Mouse (Mus musculus): ENCODE measurements around the gene Serpinb12. TPM values are rescaled to one million over a fixed set of nuclear protein-coding genes. Genes with fewer than 3 reads are reported as not detected.
"Not testable (repeated sequence)": the region's sequence is repeated elsewhere in the genome, so short reads cannot be mapped to it uniquely, and the experiment has no call there.

The Serpinb12 gene
- 0.12 and 0.47 TPM in 2 replicates for polyA plus RNA-seq (2015; fragmentation: Nextera tagmentation; extraction: Ambion mirVana)

DNA sequence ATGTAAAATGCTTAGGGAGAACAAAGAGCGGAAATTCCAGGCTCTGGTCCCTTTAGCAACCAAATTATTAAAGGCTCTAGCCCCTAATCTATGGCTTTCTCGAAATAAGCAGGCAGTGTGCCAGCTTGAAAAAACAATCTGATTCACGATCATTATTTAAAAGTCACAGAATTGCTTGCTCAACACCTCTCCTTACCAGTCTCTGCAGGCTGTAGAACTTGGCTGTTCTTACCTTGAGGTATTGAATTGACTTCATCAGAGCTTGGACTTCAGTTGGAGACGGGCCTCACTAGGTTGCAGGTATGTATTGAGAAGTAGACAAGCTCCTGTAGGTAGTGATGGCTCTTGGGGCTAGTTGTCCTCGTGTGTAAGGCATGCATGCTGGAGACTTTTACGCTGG is at the start of gene Serpinb12:
TSS of gene Serpinb12 (plus strand) at position 185 of the 400 bp plus-strand sequence.
- ATAC-seq (ENCODE audit: low FRiP score), result no peak
- Histone ChIP-seq H3K27me3 (replicated peaks) (no peaks in the 10 kb centered on the region), H3K27ac (replicated peaks) (no peak within 1 kb of the TSS), H3K9ac (replicated peaks) (no peak within 1 kb of the TSS), H3K4me2 (no peak within 1 kb of the TSS), H3K9me3 (replicated peaks) (no peaks in the 10 kb centered on the region), H3K4me3 (replicated peaks) (no peak within 1 kb of the TSS), H3K4me1 (no peaks in the 10 kb centered on the region), H3K36me3 (no peaks in the 10 kb centered on the region)
- WGBS, result 90% methylated on average over 6 of the region's 6 CpGs

GRCm38 (mm10) chr1:106895142-106895541 is 39.1 kb upstream of the Serpinb12 start:
- H3K4me3 ChIP-seq (replicated peaks); H3K27me3 ChIP-seq (replicated peaks); H3K27ac ChIP-seq (replicated peaks); ATAC-seq (ENCODE audit: low FRiP score); H3K9ac ChIP-seq (replicated peaks); H3K4me1 ChIP-seq; H3K9me3 ChIP-seq (replicated peaks); H3K4me2 ChIP-seq; H3K36me3 ChIP-seq: not testable (repeated sequence)

DNA sequence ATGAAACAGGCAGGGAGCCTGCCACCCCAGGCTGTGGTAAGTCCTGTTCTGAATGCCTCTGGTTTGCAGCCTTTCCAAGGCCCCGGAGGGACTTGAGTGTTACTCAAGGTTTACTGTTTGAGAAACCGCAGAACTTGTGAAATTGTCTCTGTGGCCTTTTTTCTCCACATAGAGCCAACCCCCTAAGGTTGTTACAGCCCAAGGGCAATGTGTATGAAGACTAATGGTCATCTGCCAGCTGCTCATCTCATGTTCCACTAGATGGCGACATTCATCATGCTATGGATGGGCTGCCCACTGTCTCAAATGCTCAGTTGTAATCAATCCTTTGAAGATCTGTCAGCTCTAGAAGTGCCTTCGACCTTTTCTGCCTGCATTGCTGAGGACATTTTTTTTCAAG is 32.8 kb upstream of the Serpinb12 start:
- Histone ChIP-seq H3K27ac (replicated peaks) (no peak overlapping the region), H3K4me1 (no peaks in the 10 kb centered on the region), H3K4me3 (replicated peaks) (no peak overlapping the region), H3K9ac (replicated peaks) (no peak overlapping the region), H3K36me3 (no peaks in the 10 kb centered on the region), H3K9me3 (replicated peaks) (no peaks in the 10 kb centered on the region), H3K27me3 (replicated peaks) (no peaks in the 10 kb centered on the region), H3K4me2 (no peak overlapping the region)
- 36% methylated on average over 4 of the region's 4 CpGs for WGBS
- ATAC-seq (ENCODE audit: low FRiP score), result no peak

DNA sequence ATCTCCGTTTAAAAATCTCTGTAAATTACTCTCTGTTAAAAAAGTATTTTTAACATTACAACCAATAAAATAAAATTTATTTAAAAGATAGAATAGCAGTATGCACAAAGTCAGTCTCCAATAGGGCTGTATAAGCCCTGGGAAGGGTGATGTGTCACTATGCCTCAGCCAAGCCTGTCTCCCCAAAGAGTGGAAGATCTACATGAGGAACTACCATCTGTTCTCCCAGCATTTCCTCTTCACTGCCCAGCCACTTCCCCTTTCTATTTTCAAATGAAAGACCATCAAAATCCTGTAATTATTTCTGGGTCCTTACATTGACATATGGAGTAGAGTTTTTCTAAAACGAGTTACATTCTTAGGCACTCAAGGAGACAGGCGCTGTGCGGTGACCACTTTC is 2.3 kb upstream of the Serpinb12 start:
- no peak overlapping the region for H3K4me3 ChIP-seq (replicated peaks)
- ATAC-seq (ENCODE audit: low FRiP score), result no peak
- H3K27ac ChIP-seq (replicated peaks), result no peak overlapping the region
- H3K9me3 ChIP-seq (replicated peaks), result no peaks in the 10 kb centered on the region
- 83% methylated on average over 4 of the region's 4 CpGs for WGBS
- H3K4me2 ChIP-seq, result no peak overlapping the region
- no peaks in the 10 kb centered on the region for H3K27me3 ChIP-seq (replicated peaks)
- H3K9ac ChIP-seq (replicated peaks), result no peak overlapping the region
- H3K4me1 ChIP-seq, result no peaks in the 10 kb centered on the region
- no peaks in the 10 kb centered on the region for H3K36me3 ChIP-seq

DNA sequence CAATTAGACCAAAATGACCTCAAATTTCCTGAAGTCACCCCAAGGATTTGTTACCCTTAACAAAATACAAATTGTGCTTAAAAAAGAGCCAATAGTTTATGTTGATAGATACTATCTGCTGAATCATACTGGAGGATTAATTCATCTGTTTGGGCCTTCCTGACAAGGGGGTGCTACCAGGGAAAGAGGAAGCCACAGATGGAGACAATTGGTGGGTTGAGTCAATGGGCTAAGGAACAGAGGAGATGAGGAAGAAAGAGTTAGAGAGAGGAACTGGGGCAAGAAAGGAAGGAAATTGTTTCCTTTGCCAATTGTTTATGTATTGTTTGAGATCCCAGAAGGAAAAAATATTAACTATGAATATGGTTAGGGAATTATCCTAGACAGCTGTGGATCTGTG is 591 bp upstream of the Serpinb12 start:
- H3K9me3 ChIP-seq (replicated peaks), result no peaks in the 10 kb centered on the region
- no peaks in the 10 kb centered on the region for H3K4me1 ChIP-seq
- H3K4me3 ChIP-seq (replicated peaks), result no peak overlapping the region
- H3K4me2 ChIP-seq, result no peak overlapping the region
- H3K36me3 ChIP-seq, result no peaks in the 10 kb centered on the region
- H3K27me3 ChIP-seq (replicated peaks), result no peaks in the 10 kb centered on the region
- H3K9ac ChIP-seq (replicated peaks), result no peak overlapping the region
- ATAC-seq (ENCODE audit: low FRiP score), result no peak
- no peak overlapping the region for H3K27ac ChIP-seq (replicated peaks)

DNA sequence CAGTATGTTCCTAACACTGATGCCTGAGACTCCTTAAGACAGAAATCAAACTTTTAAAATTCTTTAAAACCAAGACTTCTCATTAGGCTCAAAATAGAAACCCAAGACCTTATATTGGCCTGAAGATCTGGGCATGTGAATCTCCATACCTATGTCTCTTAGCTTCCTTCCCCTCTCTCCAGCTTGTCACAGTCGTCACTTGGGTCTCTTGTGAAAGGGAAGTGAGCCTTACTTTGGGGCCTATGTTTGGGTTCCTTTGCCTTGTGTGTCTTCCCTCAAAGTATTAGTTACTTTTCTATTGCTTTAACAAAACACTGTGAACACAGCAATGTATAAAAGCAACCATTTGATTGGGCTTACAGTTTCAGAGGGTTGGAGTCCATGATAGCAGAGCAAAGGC is 13.0 kb downstream of the Serpinb12 start:
- H3K4me1 ChIP-seq, result no peaks in the 10 kb centered on the region
- H3K36me3 ChIP-seq, result no peaks in the 10 kb centered on the region
- H3K9ac ChIP-seq (replicated peaks), result no peak overlapping the region
- H3K27me3 ChIP-seq (replicated peaks), result no peaks in the 10 kb centered on the region
- H3K27ac ChIP-seq (replicated peaks), result no peak overlapping the region
- no peak for ATAC-seq (ENCODE audit: low FRiP score)
- no peak overlapping the region for H3K4me3 ChIP-seq (replicated peaks)
- no peaks in the 10 kb centered on the region for H3K9me3 ChIP-seq (replicated peaks)
- H3K4me2 ChIP-seq, result no peak overlapping the region
- 83% methylated on average over 1 of the region's 1 CpGs for WGBS

DNA sequence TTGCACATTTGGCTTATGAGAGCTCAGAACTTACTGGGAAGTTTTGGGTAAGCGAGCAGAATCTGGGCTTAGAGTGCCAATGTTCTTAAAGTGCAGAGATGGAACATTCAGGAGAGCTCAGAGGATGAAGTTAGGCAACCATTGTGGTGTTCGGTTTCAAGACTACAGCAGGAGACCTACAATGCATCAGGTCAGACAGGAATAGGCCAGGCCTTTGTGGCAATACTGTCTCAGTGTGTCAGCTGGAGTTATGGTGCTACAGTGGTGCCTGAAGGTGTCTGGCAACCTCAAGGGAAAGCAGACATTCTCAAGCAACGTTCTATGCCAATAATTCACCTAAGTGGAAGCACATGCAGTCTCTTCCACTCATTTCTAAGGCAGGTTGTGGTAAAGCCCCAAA is 25.7 kb downstream of the Serpinb12 start:
- Histone ChIP-seq H3K4me1 (no peaks in the 10 kb centered on the region), H3K27me3 (replicated peaks) (no peaks in the 10 kb centered on the region), H3K9ac (replicated peaks) (no peak overlapping the region), H3K36me3 (no peaks in the 10 kb centered on the region), H3K4me3 (replicated peaks) (no peak overlapping the region), H3K4me2 (no peak overlapping the region), H3K9me3 (replicated peaks) (no peaks in the 10 kb centered on the region), H3K27ac (replicated peaks) (no peak overlapping the region)
- WGBS, result 87% methylated on average over 3 of the region's 3 CpGs
- ATAC-seq (ENCODE audit: low FRiP score), result no peak

GRCm38 (mm10) chr1:106961023-106961422 is 26.8 kb downstream of the Serpinb12 start:
- no peaks in the 10 kb centered on the region for H3K36me3 ChIP-seq
- no peak overlapping the region for H3K4me2 ChIP-seq
- no peak for ATAC-seq (ENCODE audit: low FRiP score)
- no peaks in the 10 kb centered on the region for H3K4me1 ChIP-seq
- no peak overlapping the region for H3K4me3 ChIP-seq (replicated peaks)
- H3K9me3 ChIP-seq (replicated peaks), result no peaks in the 10 kb centered on the region
- H3K27ac ChIP-seq (replicated peaks), result no peak overlapping the region
- H3K9ac ChIP-seq (replicated peaks), result no peak overlapping the region
- H3K27me3 ChIP-seq (replicated peaks), result no peaks in the 10 kb centered on the region
- 47% methylated on average over 3 of the region's 3 CpGs for WGBS

- Histone ChIP-seq H3K4me3 (replicated peaks) (no peak within 1 kb of the TSS), H3K9me3 (replicated peaks) (no peaks in the 10 kb centered on the region), H3K36me3 (no peaks in the 10 kb centered on the region), H3K9ac (replicated peaks) (no peak within 1 kb of the TSS), H3K27ac (replicated peaks) (no peak within 1 kb of the TSS), H3K4me1 (no peaks in the 10 kb centered on the region), H3K4me2 (no peak within 1 kb of the TSS), H3K27me3 (replicated peaks) (no peaks in the 10 kb centered on the region)
- no peak for ATAC-seq (ENCODE audit: low FRiP score)
Observed at GRCm38 (mm10) chr1:106980684-106981083, 46.4 kb downstream of the Serpinb12 start, which contains the start of gene Serpinb13. TSS of gene Serpinb13 (plus strand) at chr1:106980984.

- Histone ChIP-seq H3K9me3 (replicated peaks) (no peaks in the 10 kb centered on the region), H3K9ac (replicated peaks) (no peak overlapping the region), H3K4me3 (replicated peaks) (no peak overlapping the region), H3K27me3 (replicated peaks) (no peaks in the 10 kb centered on the region), H3K4me2 (no peak overlapping the region), H3K27ac (replicated peaks) (no peak overlapping the region), H3K4me1 (no peaks in the 10 kb centered on the region), H3K36me3 (no peaks in the 10 kb centered on the region)
- no peak for ATAC-seq (ENCODE audit: low FRiP score)
- WGBS, result 100% methylated on average over 1 of the region's 1 CpGs
Observed at GRCm38 (mm10) chr1:106983092-106983491, 48.8 kb downstream of the Serpinb12 start.

DNA sequence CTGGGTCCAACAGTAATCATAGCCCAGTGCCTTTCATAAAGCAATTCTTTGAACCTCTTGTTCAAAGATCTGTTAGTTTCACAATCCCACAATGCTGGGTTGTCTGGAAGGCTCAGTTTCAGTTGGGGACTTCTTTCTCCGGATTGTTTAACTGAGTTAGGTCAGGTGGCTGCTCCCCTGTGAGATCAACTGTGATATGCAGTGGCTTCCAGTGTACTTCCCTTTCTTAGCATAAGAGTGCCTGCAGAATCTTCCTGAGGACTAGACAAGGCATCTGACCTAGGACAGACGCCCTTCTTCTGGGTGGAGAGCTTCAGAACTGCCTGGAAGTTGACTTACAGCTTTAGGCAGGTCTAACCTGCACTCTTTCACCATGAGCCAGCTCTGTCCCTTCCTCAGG is 49.6 kb downstream of the Serpinb12 start:
- Histone ChIP-seq H3K36me3 (no peaks in the 10 kb centered on the region), H3K4me3 (replicated peaks) (no peak overlapping the region), H3K4me1 (no peaks in the 10 kb centered on the region), H3K4me2 (no peak overlapping the region), H3K9me3 (replicated peaks) (no peaks in the 10 kb centered on the region), H3K27me3 (replicated peaks) (no peaks in the 10 kb centered on the region), H3K27ac (replicated peaks) (no peak overlapping the region), H3K9ac (replicated peaks) (no peak overlapping the region)
- 88% methylated on average over 2 of the region's 2 CpGs for WGBS
- ATAC-seq (ENCODE audit: low FRiP score), result no peak

DNA sequence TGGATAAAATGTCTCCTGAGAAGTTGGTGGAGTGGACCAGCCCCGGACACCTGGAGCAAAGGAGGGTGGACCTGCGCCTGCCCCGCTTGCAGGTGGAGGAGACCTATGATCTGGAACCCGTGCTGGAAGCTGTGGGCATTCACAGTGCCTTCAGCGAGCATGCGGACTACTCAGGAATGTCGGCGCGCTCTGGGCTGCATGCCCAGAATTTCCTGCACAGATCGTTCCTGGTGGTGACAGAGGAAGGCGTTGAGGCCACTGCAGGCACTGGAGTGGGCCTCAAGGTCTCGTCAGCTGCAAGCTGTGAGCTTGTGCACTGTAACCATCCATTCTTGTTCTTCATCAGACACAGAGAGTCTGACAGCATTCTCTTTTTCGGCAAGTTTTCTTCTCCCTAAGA is 66.2 kb downstream of the Serpinb12 start:
- Histone ChIP-seq H3K9ac (replicated peaks) (no peak overlapping the region), H3K4me3 (replicated peaks) (no peak overlapping the region), H3K27me3 (replicated peaks) (no peaks in the 10 kb centered on the region), H3K27ac (replicated peaks) (no peak overlapping the region), H3K36me3 (no peaks in the 10 kb centered on the region), H3K4me1 (no peaks in the 10 kb centered on the region), H3K4me2 (no peak overlapping the region), H3K9me3 (replicated peaks) (no peaks in the 10 kb centered on the region)
- ATAC-seq (ENCODE audit: low FRiP score), result no peak
- 85% methylated on average over 13 of the region's 13 CpGs for WGBS

- H3K4me2 ChIP-seq, result no peak overlapping the region
- no peaks in the 10 kb centered on the region for H3K9me3 ChIP-seq (replicated peaks)
- H3K4me3 ChIP-seq (replicated peaks), result no peak overlapping the region
- H3K36me3 ChIP-seq, result no peaks in the 10 kb centered on the region
- no peaks in the 10 kb centered on the region for H3K27me3 ChIP-seq (replicated peaks)
- H3K4me1 ChIP-seq, result no peaks in the 10 kb centered on the region
- no peak for ATAC-seq (ENCODE audit: low FRiP score)
- no peak overlapping the region for H3K9ac ChIP-seq (replicated peaks)
- no peak overlapping the region for H3K27ac ChIP-seq (replicated peaks)
- 80% methylated on average over 2 of the region's 2 CpGs for WGBS
Observed at GRCm38 (mm10) chr1:107001754-107002153, 67.5 kb downstream of the Serpinb12 start.
